Mouse (Mus musculus) cortical plate, adult 2 months (tissue): Measurements from ENCODE around the gene Crhr2. TPM values are rescaled to one million over a fixed set of nuclear protein-coding genes. Genes with fewer than 3 reads are reported as not detected.

ENCODE experiments used
- H3K27ac ChIP-seq: fragments of 200-500 bp; 2 replicates; pipeline ENCODE4 v1.5.1; 2012; ENCODE audit warnings: low read length, control low read depth, inconsistent platforms; ENCODE audit not compliant: insufficient read depth
- H3K4me1 ChIP-seq: fragments of 200-500 bp; 2 replicates; pipeline ENCODE4 v1.6.1; 2011; ENCODE audit warnings: low read length; ENCODE audit not compliant: control insufficient read depth, insufficient read depth
- H3K4me3 ChIP-seq: fragments of 200-500 bp; 2 replicates; pipeline ENCODE4 v1.5.1; 2011; ENCODE audit warnings: mild to moderate bottlenecking, low read length, control low read depth; ENCODE audit not compliant: insufficient read depth
- CTCF ChIP-seq: fragments of 200-500 bp; IDR thresholded peaks from 2 replicates; pipeline ENCODE4 v1.5.1; 2011; ENCODE audit warnings: mild to moderate bottlenecking, control low read depth, low read length; ENCODE audit not compliant: insufficient read depth; ENCODE audit errors: extremely low read depth
- POLR2A ChIP-seq: fragments of 200-500 bp; IDR thresholded peaks from 2 replicates; pipeline ENCODE4 v1.6.1; 2011; ENCODE audit warnings: mild to moderate bottlenecking, low read length, control low read depth; ENCODE audit not compliant: insufficient read depth; ENCODE audit errors: extremely low read depth
- polyA plus RNA-seq: library from polyadenylated mRNA; depleted of rRNA; stranded (reverse); fragments of >200 nt; gene quantifications from 2 replicates; pipeline ENCODE4 v1.2.3, GENCODE M21; 2012

The Crhr2 gene
- polyA plus RNA-seq, 1 experiment = 2.0 TPM

GRCm38 (mm10) chr6:55166777-55167463 lies 34.1 kb upstream of the Crhr2 start:
- H3K4me1 ChIP-seq = no peaks in the 10 kb centered on the region
- no peak overlapping the region for H3K27ac ChIP-seq
- no peak overlapping the region for H3K4me3 ChIP-seq
- TF ChIP-seq CTCF (peak; percentile 98), POLR2A (no peak)

- TF ChIP-seq POLR2A (no peak), CTCF (no peak)
- Histone ChIP-seq H3K27ac (no peak overlapping the region), H3K4me1 (no peaks in the 10 kb centered on the region), H3K4me3 (no peak overlapping the region)
These were observed 30.3 kb upstream of the Crhr2 start for GRCm38 (mm10) chr6:55163046-55163584.

GRCm38 (mm10) chr6:55161311-55161761 lies 28.5 kb upstream of the Crhr2 start:
- TF ChIP-seq POLR2A = no peak
- 0 out of 2 replicates have a peak overlapping the region, but pooled peaks have one; percentile 12 for H3K27ac ChIP-seq
- H3K4me1 ChIP-seq = no peaks in the 10 kb centered on the region
- no peak overlapping the region for H3K4me3 ChIP-seq

- no peaks in the 10 kb centered on the region for H3K4me1 ChIP-seq
- TF ChIP-seq CTCF (no peak), POLR2A (no peak)
- no peak overlapping the region for H3K4me3 ChIP-seq
- no peak overlapping the region for H3K27ac ChIP-seq
These were observed 26.4 kb upstream of the Crhr2 start for GRCm38 (mm10) chr6:55159256-55159655.

GRCm38 (mm10) chr6:55152226-55152625 lies 19.4 kb upstream of the Crhr2 start:
- H3K4me3 ChIP-seq = no peak overlapping the region

GRCm38 (mm10) chr6:55146138-55146537 lies 13.3 kb upstream of the Crhr2 start:
- Histone ChIP-seq H3K4me3 (no peak overlapping the region), H3K4me1 (no peaks in the 10 kb centered on the region), H3K27ac (no peak overlapping the region)
- no peak for TF ChIP-seq POLR2A
- no peak for TF ChIP-seq CTCF

More at GRCm38 (mm10) chr6:55152226-55152625, 19.4 kb upstream of the Crhr2 start:
- Histone ChIP-seq H3K27ac (no peak overlapping the region), H3K4me1 (no peaks in the 10 kb centered on the region)
- TF ChIP-seq CTCF (no peak), POLR2A (no peak)

GRCm38 (mm10) chr6:55145285-55145684 lies 12.5 kb upstream of the Crhr2 start:
- no peaks in the 10 kb centered on the region for H3K4me1 ChIP-seq
- H3K4me3 ChIP-seq = no peak overlapping the region
- TF ChIP-seq POLR2A (no peak), CTCF (no peak)
- no peak overlapping the region for H3K27ac ChIP-seq

GRCm38 (mm10) chr6:55138343-55138742 lies 5.5 kb upstream of the Crhr2 start:
- TF ChIP-seq CTCF (no peak), POLR2A (no peak)
- Histone ChIP-seq H3K4me1 (no peaks in the 10 kb centered on the region), H3K4me3 (no peak overlapping the region), H3K27ac (no peak overlapping the region)

GRCm38 (mm10) chr6:55133425-55133824 lies 609 bp upstream of the Crhr2 start:
- no peak for TF ChIP-seq POLR2A
- TF ChIP-seq CTCF = no peak
- no peaks in the 10 kb centered on the region for H3K4me1 ChIP-seq

GRCm38 (mm10) chr6:55131301-55131700 lies 1.5 kb downstream of the Crhr2 start:
- H3K27ac ChIP-seq = no peak overlapping the region
- H3K4me1 ChIP-seq = no peaks in the 10 kb centered on the region
- TF ChIP-seq POLR2A (no peak), CTCF (no peak)
- no peak overlapping the region for H3K4me3 ChIP-seq

More at GRCm38 (mm10) chr6:55133425-55133824, 609 bp upstream of the Crhr2 start:
- H3K27ac ChIP-seq = no peak overlapping the region
- H3K4me3 ChIP-seq = no peak overlapping the region

GRCm38 (mm10) chr6:55130631-55131030 lies 2.2 kb downstream of the Crhr2 start:
- Histone ChIP-seq H3K4me1 (no peaks in the 10 kb centered on the region), H3K27ac (no peak overlapping the region), H3K4me3 (no peak overlapping the region)
- TF ChIP-seq POLR2A = no peak
- no peak for TF ChIP-seq CTCF
